Mouse (Mus musculus): Measurements from ENCODE around the gene Traf3ip3. TPM values are rescaled to one million over a fixed set of nuclear protein-coding genes. Genes with fewer than 3 reads are reported as not detected.

Traf3ip3 gene
- total and polyA plus RNA-seq, 3 experiments, result 5.2 to 9.7 TPM; not detected in 1

DNA sequence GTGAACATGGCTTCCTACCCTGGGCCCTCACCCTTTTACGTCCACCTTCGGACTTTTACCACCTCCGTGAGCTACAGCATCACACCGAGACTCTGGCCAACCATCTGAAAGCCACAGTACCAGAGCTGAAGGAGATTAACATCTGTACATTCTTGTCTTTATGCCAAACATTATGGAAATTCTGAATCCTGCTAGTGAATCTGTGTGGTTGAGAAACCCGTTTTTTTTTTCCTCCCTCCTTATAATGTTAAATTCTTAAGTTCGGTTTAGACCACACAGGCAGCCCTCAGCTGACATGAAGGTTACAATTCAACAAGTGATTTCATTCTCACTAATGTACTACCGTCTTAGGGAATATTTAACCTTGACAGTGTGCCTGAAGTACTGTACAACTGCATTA lies 33.4 kb upstream of the Traf3ip3 start:
- Histone ChIP-seq H3K4me1 (ENCODE audit: control insufficient read depth in 1 of 2, insufficient read depth in 2 of 2, low read length in 2 of 2) (no peaks in the 10 kb centered on the region), H3K36me3 (ENCODE audit: control insufficient read depth in 1 of 2, insufficient read depth in 2 of 2, low read length in 2 of 2) (no peaks in the 10 kb centered on the region), H3K79me2 (ENCODE audit: control insufficient read depth, insufficient read depth, low read length, poor library complexity) (no peaks in the 10 kb centered on the region), H3K9ac (ENCODE audit: control insufficient read depth, low read depth, low read length, poor library complexity, severe bottlenecking) (no peak overlapping the region), H3K4me3 (ENCODE audit: control insufficient read depth in 1 of 2, insufficient read depth in 1 of 2, low read depth in 2 of 2, low read length in 2 of 2) (no peak overlapping the region), H3K27ac (ENCODE audit: control insufficient read depth, low read depth, low read length) (no peak overlapping the region), H3K9me3 (replicated peaks; ENCODE audit: insufficient read depth, low read length) (no peaks in the 10 kb centered on the region), H3K27me3 (ENCODE audit: control insufficient read depth in 1 of 2, insufficient read depth in 2 of 2, low read length in 2 of 2) (peaks cover 0 to 3% of the 10 kb centered on the region in 2 experiments; a peak in 1 of 4 replicates)
- DNase-seq (ENCODE audit: low read depth, low spot score), result no peak
- TF ChIP-seq POLR2AphosphoS5 (IDR thresholded peaks at IDR 0.05; ENCODE audit: borderline replicate concordance, low read depth, low read length) (no peak), POLR2A (IDR thresholded peaks at IDR 0.05; ENCODE audit: control insufficient read depth in 1 of 2, insufficient read depth in 1 of 2, low read depth in 1 of 2, low read length in 2 of 2, poor library complexity in 1 of 2) (no peak), ZC3H11A (IDR thresholded peaks at IDR 0.05; ENCODE audit: low read depth, low read length) (no peak), MAX (IDR thresholded peaks at IDR 0.05; ENCODE audit: low read length) (no peak), ZMIZ1 (IDR thresholded peaks at IDR 0.05; ENCODE audit: low read depth, low read length) (no peak), ZNF384 (IDR thresholded peaks at IDR 0.05; ENCODE audit: low read depth, low read length) (no peak), TAL1 (IDR thresholded peaks at IDR 0.05; ENCODE audit: low read length) (no peak), ETS1 (IDR thresholded peaks at IDR 0.05; ENCODE audit: low read depth, low read length) (no peak), MYC (IDR thresholded peaks at IDR 0.05; ENCODE audit: low read depth, low read length) (no peak), ZKSCAN1 (IDR thresholded peaks at IDR 0.05; ENCODE audit: low read depth, low read length) (no peak), UBTF (IDR thresholded peaks at IDR 0.05; ENCODE audit: borderline replicate concordance, insufficient read depth, low read depth, low read length) (no peak), CHD2 (IDR thresholded peaks at IDR 0.05; ENCODE audit: low read length) (no peak), NRF1 (IDR thresholded peaks at IDR 0.05; ENCODE audit: insufficient read depth, low read depth, low read length, poor library complexity, severe bottlenecking) (no peak), TCF12 (IDR thresholded peaks at IDR 0.05; ENCODE audit: low read depth, low read length) (no peak), SMC3 (IDR thresholded peaks at IDR 0.05; ENCODE audit: low read depth, low read length) (no peak), RAD21 (IDR thresholded peaks at IDR 0.05; ENCODE audit: low read depth, low read length) (no peak)

DNA sequence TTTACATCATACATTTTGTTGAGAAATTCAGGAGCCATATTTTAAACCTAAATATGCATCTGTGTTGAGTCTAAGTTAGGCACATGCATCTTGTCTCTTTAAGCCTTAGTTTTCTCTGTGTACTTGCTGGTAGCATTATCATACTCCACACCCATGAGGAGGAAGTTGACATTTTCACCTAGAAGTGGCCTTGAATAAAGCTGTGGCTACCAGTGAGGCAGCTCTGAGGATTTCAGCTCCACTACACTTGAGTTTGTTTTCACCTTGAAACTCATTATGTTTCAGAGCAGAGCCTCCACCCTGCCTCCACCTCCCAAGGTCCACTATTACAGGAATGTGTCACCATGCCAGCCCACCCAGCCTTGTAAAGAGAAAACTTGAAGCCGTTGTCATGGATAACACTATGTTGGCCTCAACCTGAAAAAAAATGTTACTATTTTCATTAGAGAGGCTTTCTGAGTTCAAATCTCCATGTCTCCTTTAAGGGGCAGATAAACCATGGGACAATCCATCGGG lies 32.7 kb upstream of the Traf3ip3 start:
- no peaks in the 10 kb centered on the region for H3K36me3 ChIP-seq (ENCODE audit: control insufficient read depth in 1 of 2, insufficient read depth in 2 of 2, low read length in 2 of 2)
- H3K4me3 ChIP-seq (ENCODE audit: control insufficient read depth in 1 of 2, insufficient read depth in 1 of 2, low read depth in 2 of 2, low read length in 2 of 2), result no peak overlapping the region
- H3K4me1 ChIP-seq (ENCODE audit: control insufficient read depth in 1 of 2, insufficient read depth in 2 of 2, low read length in 2 of 2), result no peaks in the 10 kb centered on the region
- TF ChIP-seq JUND (IDR thresholded peaks at IDR 0.05; ENCODE audit: low read depth, low read length) (no peak), CHD1 (IDR thresholded peaks at IDR 0.05; ENCODE audit: low read depth, low read length) (no peak), NRF1 (IDR thresholded peaks at IDR 0.05; ENCODE audit: insufficient read depth, low read depth, low read length, poor library complexity, severe bottlenecking) (no peak), GABPA (IDR thresholded peaks at IDR 0.05; ENCODE audit: low read depth, low read length) (no peak), MAFK (IDR thresholded peaks at IDR 0.05; ENCODE audit: borderline replicate concordance, low read depth, low read length) (no peak), ZC3H11A (IDR thresholded peaks at IDR 0.05; ENCODE audit: low read depth, low read length) (no peak), BHLHE40 (IDR thresholded peaks at IDR 0.05; ENCODE audit: borderline replicate concordance, low read depth, low read length) (no peak), GATA1 (IDR thresholded peaks at IDR 0.05; ENCODE audit: low read depth, low read length) (no peak), MYB (IDR thresholded peaks at IDR 0.05; ENCODE audit: low read depth, low read length) (no peak), CHD2 (IDR thresholded peaks at IDR 0.05; ENCODE audit: low read length) (no peak), POLR2AphosphoS2 (IDR thresholded peaks at IDR 0.05; ENCODE audit: low read length) (no peak)
- no peaks in the 10 kb centered on the region for H3K9me3 ChIP-seq (replicated peaks; ENCODE audit: insufficient read depth, low read length)
- H3K79me2 ChIP-seq (ENCODE audit: control insufficient read depth, insufficient read depth, low read length, poor library complexity), result no peaks in the 10 kb centered on the region
- H3K9ac ChIP-seq (ENCODE audit: control insufficient read depth, low read depth, low read length, poor library complexity, severe bottlenecking), result no peak overlapping the region
- DNase-seq (ENCODE audit: low read depth, low spot score), result no peak
- no peak overlapping the region for H3K27ac ChIP-seq (ENCODE audit: control insufficient read depth, low read depth, low read length)
- H3K27me3 ChIP-seq (ENCODE audit: control insufficient read depth in 1 of 2, insufficient read depth in 2 of 2, low read length in 2 of 2), result peaks cover 0 to 3% of the 10 kb centered on the region in 2 experiments; a peak in 1 of 4 replicates

Data from MEL (cell line).